Comparison of ENCODE assay signal across 26 mouse cellular contexts in genomic region chr14:117034146-117034545, GRCm38 (mm10).
A peak's percentile ranks its signal among the peaks of the same experiment; 100 is the strongest.
DNase-seq lines count a peak whose midpoint lies in the region; ATAC-seq and TF ChIP-seq lines count a peak whose summit lies in the region.
"Had no signal": no experiment of that assay in that cellular context is flagged by ENCODE, and none has a peak within 500 bp of the region (broad histone marks: within the 10 kb centered on the region; RNA-seq: fewer than 3 reads in every experiment).

No protein-coding gene starts in this region.

- H3K4me1 ChIP-seq in forebrain, embryonic 12.5 days, result no peaks in the 10 kb centered on the region; the same call in 1 of the 2 replicates
- H3K4me1 ChIP-seq in forebrain, embryonic 10.5 days, result no peaks in the 10 kb centered on the region; the same call in 1 of the 2 replicates
- no peaks in the 10 kb centered on the region for H3K4me1 ChIP-seq in midbrain, embryonic 11.5 days (ENCODE audit: control insufficient read depth, insufficient read depth, low read length)
- no peaks in the 10 kb centered on the region for H3K4me1 ChIP-seq in midbrain, postnatal 0 days (ENCODE audit: insufficient read depth, low read length)
- H3K4me1 ChIP-seq in forebrain, embryonic 16.5 days (replicated peaks; ENCODE audit: control insufficient read depth, insufficient read depth, low read length), result no peaks in the 10 kb centered on the region
- no peaks in the 10 kb centered on the region for H3K4me1 ChIP-seq in liver, postnatal 0 days (ENCODE audit: insufficient read depth)
- no peaks in the 10 kb centered on the region for H3K4me1 ChIP-seq in midbrain, embryonic 14.5 days (ENCODE audit: control insufficient read depth, insufficient read depth, low read length)
- H3K4me1 ChIP-seq: embryonic facial prominence, embryonic 15.5 days; heart, embryonic 12.5 days; hindbrain, embryonic 10.5 days; intestine, embryonic 15.5 days had no signal

- H3K9me3 ChIP-seq in forebrain, embryonic 12.5 days, result no peaks in the 10 kb centered on the region
- H3K9me3 ChIP-seq in forebrain, embryonic 10.5 days, result no peaks in the 10 kb centered on the region
- no peaks in the 10 kb centered on the region for H3K9me3 ChIP-seq in midbrain, embryonic 11.5 days (ENCODE audit: control insufficient read depth, low read length)
- no peaks in the 10 kb centered on the region for H3K9me3 ChIP-seq in midbrain, postnatal 0 days (ENCODE audit: low read length)
- H3K9me3 ChIP-seq in forebrain, embryonic 16.5 days (ENCODE audit: control insufficient read depth, low read length), result no peaks in the 10 kb centered on the region
- H3K9me3 ChIP-seq in liver, postnatal 0 days (ENCODE audit: low read length), result no peaks in the 10 kb centered on the region
- no peaks in the 10 kb centered on the region for H3K9me3 ChIP-seq in midbrain, embryonic 14.5 days (ENCODE audit: control insufficient read depth, low read length)
- H3K9me3 ChIP-seq: embryonic facial prominence, embryonic 15.5 days; heart, embryonic 12.5 days; hindbrain, embryonic 10.5 days; intestine, embryonic 15.5 days had no signal

- no peak overlapping the region for H3K4me3 ChIP-seq in forebrain, embryonic 12.5 days (replicated peaks)
- H3K4me3 ChIP-seq in forebrain, embryonic 10.5 days, result no peak overlapping the region
- H3K4me3 ChIP-seq in midbrain, embryonic 11.5 days (ENCODE audit: low read depth, low read length), result no peak overlapping the region
- H3K4me3 ChIP-seq in midbrain, postnatal 0 days (ENCODE audit: low read depth, low read length), result no peak overlapping the region
- no peak overlapping the region for H3K4me3 ChIP-seq in forebrain, embryonic 16.5 days (replicated peaks; ENCODE audit: low read length)
- H3K4me3 ChIP-seq in liver, postnatal 0 days (ENCODE audit: low read depth, low read length), result no peak overlapping the region
- H3K4me3 ChIP-seq in midbrain, embryonic 14.5 days (replicated peaks; ENCODE audit: low read depth, low read length), result no peak overlapping the region
- H3K4me3 ChIP-seq: embryonic facial prominence, embryonic 15.5 days; erythroblast, embryonic 14.5 days; gastrocnemius, adult 2 months; heart, embryonic 12.5 days; hindbrain, embryonic 10.5 days; intestine, embryonic 15.5 days had no signal

- no peak for TF ChIP-seq EP300 in liver, postnatal 0 days (IDR thresholded peaks at IDR 0.05; ENCODE audit: low read depth)

- no peak overlapping the region for H3K9ac ChIP-seq in forebrain, embryonic 12.5 days
- H3K9ac ChIP-seq in midbrain, embryonic 11.5 days (ENCODE audit: low read length), result no peak overlapping the region
- no peak overlapping the region for H3K9ac ChIP-seq in midbrain, postnatal 0 days (replicated peaks; ENCODE audit: low read length, poor library complexity, severe bottlenecking)
- H3K9ac ChIP-seq in forebrain, embryonic 16.5 days (replicated peaks; ENCODE audit: low read depth, low read length), result no peak overlapping the region
- no peak overlapping the region for H3K9ac ChIP-seq in liver, postnatal 0 days (replicated peaks)
- H3K9ac ChIP-seq in midbrain, embryonic 14.5 days (replicated peaks; ENCODE audit: low read length), result no peak overlapping the region
- H3K9ac ChIP-seq: embryonic facial prominence, embryonic 15.5 days; heart, embryonic 12.5 days; hindbrain, embryonic 14.5 days; intestine, embryonic 15.5 days had no signal

- DNase-seq in forebrain, embryonic 10.5 days (ENCODE audit: extremely low spot score, low spot score), result no peak
- DNase-seq in midbrain, embryonic 11.5 days (ENCODE audit: low spot score, missing footprints), result peak; percentile 80
- DNase-seq in midbrain, postnatal 0 days (ENCODE audit: low spot score), result no peak
- DNase-seq in liver, postnatal 0 days, result no peak
- DNase-seq in midbrain, embryonic 14.5 days, result no peak
- DNase-seq: adrenal gland, adult 2 months; adrenal gland, postnatal 25 days; B cell, adult 2 months; cerebellum, adult 11 months; cerebellum, adult 8-10 months; cerebellum, postnatal 14 days; embryo, embryonic 11 days; gastrocnemius, adult 2 months; gastrocnemius, postnatal 25 days had no signal

- 64% methylated on average over 4 of the region's 4 CpGs for WGBS in forebrain, embryonic 12.5 days
- WGBS in forebrain, embryonic 10.5 days, result 86% methylated on average over 4 of the region's 4 CpGs
- WGBS in midbrain, embryonic 11.5 days, result 83% methylated on average over 4 of the region's 4 CpGs
- 68% methylated on average over 4 of the region's 4 CpGs for WGBS in midbrain, postnatal 0 days
- WGBS in forebrain, embryonic 16.5 days, result 45% methylated on average over 4 of the region's 4 CpGs
- WGBS in liver, postnatal 0 days (ENCODE audit: insufficient replicate concordance), result 78% methylated on average over 4 of the region's 4 CpGs
- WGBS in midbrain, embryonic 14.5 days, result 52% methylated on average over 4 of the region's 4 CpGs

- no peaks in the 10 kb centered on the region for H3K27me3 ChIP-seq in forebrain, embryonic 12.5 days
- no peaks in the 10 kb centered on the region for H3K27me3 ChIP-seq in forebrain, embryonic 10.5 days (ENCODE audit: poor library complexity, severe bottlenecking)
- H3K27me3 ChIP-seq in midbrain, embryonic 11.5 days (ENCODE audit: control insufficient read depth, insufficient read depth, low read length), result no peaks in the 10 kb centered on the region
- H3K27me3 ChIP-seq in midbrain, postnatal 0 days (ENCODE audit: insufficient read depth, low read length), result no peaks in the 10 kb centered on the region
- H3K27me3 ChIP-seq in forebrain, embryonic 16.5 days (replicated peaks; ENCODE audit: control insufficient read depth, insufficient read depth, low read length), result no peaks in the 10 kb centered on the region
- H3K27me3 ChIP-seq in liver, postnatal 0 days (ENCODE audit: insufficient read depth, low read length), result no peaks in the 10 kb centered on the region
- H3K27me3 ChIP-seq in midbrain, embryonic 14.5 days (ENCODE audit: control insufficient read depth, insufficient read depth, low read length), result no peaks in the 10 kb centered on the region
- H3K27me3 ChIP-seq: embryonic facial prominence, embryonic 15.5 days; heart, embryonic 12.5 days; intestine, embryonic 15.5 days; Patski had no signal

- no peak for TF ChIP-seq CTCF in midbrain, postnatal 0 days (IDR thresholded peaks at IDR 0.05)
- no peak for TF ChIP-seq CTCF in liver, postnatal 0 days (IDR thresholded peaks at IDR 0.05; ENCODE audit: low read depth)

- H3K36me3 ChIP-seq in forebrain, embryonic 12.5 days (replicated peaks), result no peaks in the 10 kb centered on the region
- no peaks in the 10 kb centered on the region for H3K36me3 ChIP-seq in forebrain, embryonic 10.5 days (replicated peaks)
- no peaks in the 10 kb centered on the region for H3K36me3 ChIP-seq in midbrain, embryonic 11.5 days (ENCODE audit: control insufficient read depth, insufficient read depth, low read length)
- no peaks in the 10 kb centered on the region for H3K36me3 ChIP-seq in midbrain, postnatal 0 days (ENCODE audit: insufficient read depth, low read length)
- no peaks in the 10 kb centered on the region for H3K36me3 ChIP-seq in forebrain, embryonic 16.5 days (ENCODE audit: control insufficient read depth, insufficient read depth)
- H3K36me3 ChIP-seq in liver, postnatal 0 days (replicated peaks; ENCODE audit: insufficient read depth, low read length), result no peaks in the 10 kb centered on the region
- H3K36me3 ChIP-seq in midbrain, embryonic 14.5 days (ENCODE audit: control insufficient read depth, insufficient read depth, low read length), result no peaks in the 10 kb centered on the region
- H3K36me3 ChIP-seq: embryonic facial prominence, embryonic 15.5 days; G1E; heart, embryonic 12.5 days; hindbrain, embryonic 10.5 days; intestine, embryonic 15.5 days had no signal

- H3K27ac ChIP-seq in forebrain, embryonic 12.5 days, result no peak overlapping the region
- no peak overlapping the region for H3K27ac ChIP-seq in forebrain, embryonic 10.5 days
- H3K27ac ChIP-seq in midbrain, embryonic 11.5 days (ENCODE audit: low read depth, low read length), result no peak overlapping the region
- H3K27ac ChIP-seq in midbrain, postnatal 0 days (ENCODE audit: low read depth, low read length), result no peak overlapping the region
- no peak overlapping the region for H3K27ac ChIP-seq in forebrain, embryonic 16.5 days (ENCODE audit: low read length)
- H3K27ac ChIP-seq in liver, postnatal 0 days (ENCODE audit: low read depth), result no peak overlapping the region
- no peak overlapping the region for H3K27ac ChIP-seq in midbrain, embryonic 14.5 days (replicated peaks; ENCODE audit: low read depth, low read length)
- H3K27ac ChIP-seq: embryonic facial prominence, embryonic 15.5 days; gastrocnemius, adult 2 months; hindbrain, embryonic 10.5 days; hindbrain, embryonic 14.5 days; intestine, embryonic 15.5 days had no signal

- H3K4me2 ChIP-seq in forebrain, embryonic 12.5 days, result no peak overlapping the region
- H3K4me2 ChIP-seq in midbrain, embryonic 11.5 days, result no peak overlapping the region
- H3K4me2 ChIP-seq in midbrain, postnatal 0 days (ENCODE audit: low read depth, low read length, poor library complexity, severe bottlenecking), result no peak overlapping the region
- no peak overlapping the region for H3K4me2 ChIP-seq in forebrain, embryonic 16.5 days (ENCODE audit: low read length)
- H3K4me2 ChIP-seq in liver, postnatal 0 days (ENCODE audit: low read depth, low read length), result no peak overlapping the region
- no peak overlapping the region for H3K4me2 ChIP-seq in midbrain, embryonic 14.5 days (ENCODE audit: low read length)
- H3K4me2 ChIP-seq: embryonic facial prominence, embryonic 15.5 days; heart, embryonic 12.5 days; hindbrain, embryonic 14.5 days; intestine, embryonic 15.5 days had no signal

- ATAC-seq in forebrain, embryonic 12.5 days (ENCODE audit: low FRiP score), result peak; percentile 76; the same call in 1 of the 2 replicates
- ATAC-seq in midbrain, embryonic 11.5 days (ENCODE audit: low FRiP score), result no peak
- ATAC-seq in midbrain, postnatal 0 days (ENCODE audit: low FRiP score), result no peak
- ATAC-seq in forebrain, embryonic 16.5 days, result 0 out of 2 replicates have a peak, but pooled peaks have one; percentile 45
- ATAC-seq in liver, postnatal 0 days, result no peak
- no peak for ATAC-seq in midbrain, embryonic 14.5 days (ENCODE audit: low FRiP score, low TSS enrichment)
- ATAC-seq: activated CD4-positive, CD25-positive, alpha-beta regulatory T cell, adult 4 months; CD4-positive, CD25-positive, alpha-beta regulatory T cell, adult 4 months; intestine, embryonic 15.5 days; Patski had no signal

Comparison
In these comparisons a context has a peak if more than half of its experiments do, and no peak if none do; other contexts are left out.
1. ATAC-seq: peak in forebrain, embryonic 12.5 days (single experiment) and forebrain, embryonic 16.5 days (single experiment); none in midbrain, embryonic 11.5 days (single experiment), midbrain, postnatal 0 days (single experiment), liver, postnatal 0 days (single experiment) and midbrain, embryonic 14.5 days (single experiment).